Mouse (Mus musculus): ENCODE results near the gene Cmah. TPM values are rescaled to one million over a fixed set of nuclear protein-coding genes. Genes with fewer than 3 reads are reported as not detected.

Gene Cmah
- polyA plus RNA-seq, 1 experiment from 2014 or later = 0.43 TPM

- 93% methylated on average over 7 of the region's 7 CpGs for WGBS
- Histone ChIP-seq H3K27ac (ENCODE audit: low read depth, low read length) (no peak overlapping the region), H3K27me3 (ENCODE audit: control insufficient read depth, insufficient read depth, low read length) (no peaks in the 10 kb centered on the region), H3K4me3 (ENCODE audit: low read depth, low read length) (no peak overlapping the region), H3K4me2 (replicated peaks; ENCODE audit: low read depth, low read length) (no peak overlapping the region), H3K9me3 (ENCODE audit: control insufficient read depth, low read length) (no peaks in the 10 kb centered on the region), H3K36me3 (ENCODE audit: control insufficient read depth, insufficient read depth, low read length) (no peaks in the 10 kb centered on the region), H3K9ac (ENCODE audit: low read depth, low read length) (no peak overlapping the region), H3K4me1 (replicated peaks; ENCODE audit: control insufficient read depth, insufficient read depth, low read length) (0 out of 2 replicates have a peak, but pooled peaks cover 3% of the 10 kb centered on the region)
- DNase-seq (ENCODE audit: low spot score) (no peak), ATAC-seq (ENCODE audit: low FRiP score) (no peak)
Observed at GRCm38 (mm10) chr13:24522343-24522837, 195.2 kb downstream of the Cmah start.

GRCm38 (mm10) chr13:24523587-24524221 is 196.5 kb downstream of the Cmah start:
- Histone ChIP-seq H3K9me3 (ENCODE audit: control insufficient read depth, low read length) (no peaks in the 10 kb centered on the region), H3K4me1 (replicated peaks; ENCODE audit: control insufficient read depth, insufficient read depth, low read length) (0 out of 2 replicates have a peak, but pooled peaks cover 3% of the 10 kb centered on the region), H3K4me3 (ENCODE audit: low read depth, low read length) (no peak overlapping the region), H3K4me2 (replicated peaks; ENCODE audit: low read depth, low read length) (no peak overlapping the region), H3K36me3 (ENCODE audit: control insufficient read depth, insufficient read depth, low read length) (no peaks in the 10 kb centered on the region), H3K27ac (ENCODE audit: low read depth, low read length) (no peak overlapping the region), H3K27me3 (ENCODE audit: control insufficient read depth, insufficient read depth, low read length) (no peaks in the 10 kb centered on the region), H3K9ac (ENCODE audit: low read depth, low read length) (no peak overlapping the region)
- DNase-seq (ENCODE audit: low spot score) (no peak), ATAC-seq (ENCODE audit: low FRiP score) (no peak)
- WGBS = 71% methylated on average over 4 of the region's 4 CpGs

- Histone ChIP-seq H3K27me3 (ENCODE audit: control insufficient read depth, insufficient read depth, low read length) (no peaks in the 10 kb centered on the region), H3K36me3 (ENCODE audit: control insufficient read depth, insufficient read depth, low read length) (no peaks in the 10 kb centered on the region), H3K4me2 (replicated peaks; ENCODE audit: low read depth, low read length) (no peak overlapping the region), H3K27ac (ENCODE audit: low read depth, low read length) (no peak overlapping the region), H3K9ac (ENCODE audit: low read depth, low read length) (no peak overlapping the region), H3K9me3 (ENCODE audit: control insufficient read depth, low read length) (no peaks in the 10 kb centered on the region), H3K4me1 (replicated peaks; ENCODE audit: control insufficient read depth, insufficient read depth, low read length) (0 out of 2 replicates have a peak, but pooled peaks cover 3% of the 10 kb centered on the region), H3K4me3 (ENCODE audit: low read depth, low read length) (no peak overlapping the region)
- no peak for ATAC-seq (ENCODE audit: low FRiP score)
- 88% methylated on average over 1 of the region's 1 CpGs for WGBS
- DNase-seq (ENCODE audit: low spot score) = no peak
Observed at GRCm38 (mm10) chr13:24524468-24524867, 197.3 kb downstream of the Cmah start.

- no peak overlapping the region for H3K4me3 ChIP-seq (ENCODE audit: low read depth, low read length)
- H3K4me1 ChIP-seq (replicated peaks; ENCODE audit: control insufficient read depth, insufficient read depth, low read length) = 0 out of 2 replicates have a peak, but pooled peaks cover 3% of the 10 kb centered on the region
- H3K9me3 ChIP-seq (ENCODE audit: control insufficient read depth, low read length) = no peaks in the 10 kb centered on the region
- no peaks in the 10 kb centered on the region for H3K36me3 ChIP-seq (ENCODE audit: control insufficient read depth, insufficient read depth, low read length)
- no peak overlapping the region for H3K27ac ChIP-seq (ENCODE audit: low read depth, low read length)
- H3K4me2 ChIP-seq (replicated peaks; ENCODE audit: low read depth, low read length) = no peak overlapping the region
- no peaks in the 10 kb centered on the region for H3K27me3 ChIP-seq (ENCODE audit: control insufficient read depth, insufficient read depth, low read length)
- ATAC-seq (ENCODE audit: low FRiP score) (no peak), DNase-seq (ENCODE audit: low spot score) (no peak)
- WGBS = 75% methylated on average over 3 of the region's 3 CpGs
- H3K9ac ChIP-seq (ENCODE audit: low read depth, low read length) = no peak overlapping the region
Observed at GRCm38 (mm10) chr13:24525551-24525950, 198.3 kb downstream of the Cmah start.

GRCm38 (mm10) chr13:24526916-24527315 is 199.7 kb downstream of the Cmah start:
- DNase-seq (ENCODE audit: low spot score) (no peak), ATAC-seq (ENCODE audit: low FRiP score) (no peak)
- H3K27ac ChIP-seq (ENCODE audit: low read depth, low read length) = no peak overlapping the region
- no peaks in the 10 kb centered on the region for H3K27me3 ChIP-seq (ENCODE audit: control insufficient read depth, insufficient read depth, low read length)
- 52% methylated on average over 2 of the region's 2 CpGs for WGBS
- H3K36me3 ChIP-seq (ENCODE audit: control insufficient read depth, insufficient read depth, low read length) = no peaks in the 10 kb centered on the region
- no peak overlapping the region for H3K4me2 ChIP-seq (replicated peaks; ENCODE audit: low read depth, low read length)
- H3K4me3 ChIP-seq (ENCODE audit: low read depth, low read length) = no peak overlapping the region
- no peaks in the 10 kb centered on the region for H3K9me3 ChIP-seq (ENCODE audit: control insufficient read depth, low read length)
- H3K9ac ChIP-seq (ENCODE audit: low read depth, low read length) = no peak overlapping the region
- no peaks in the 10 kb centered on the region for H3K4me1 ChIP-seq (replicated peaks; ENCODE audit: control insufficient read depth, insufficient read depth, low read length)

Other genes with a start within 250 kb of the Cmah start
- 18.3 and 20.0 TPM in 2 replicates for gene Carmil1, start 46.6 kb upstream of the Cmah start, polyA plus RNA-seq (2014; fragmentation: Nextera tagmentation; extraction: Ambion mirVana)